Mouse (Mus musculus) heart, embryonic 14.5 days (tissue): ENCODE measurements at regions not wholly inside any gene's neighbourhood (a gene's known extent, or its start where the extent isn't known, plus 50 kb on each side); places are given as distances from the start of the nearest gene placed in this dataset.

Source experiments
- ATAC-seq: fragments of 200-750 bp; cut with Nextera tagmentation; 2 replicates; pipeline ENCODE4 v1.8.0; 2017; ENCODE audit warnings: low read depth, moderate TSS enrichment; ENCODE audit not compliant: insufficient number of reproducible peaks, insufficient read depth, low FRiP score
- H3K27ac ChIP-seq, 2 experiments: fragments of 200-500 bp in 1 of 2; fragments of 300-500 bp in 1 of 2; sonication (generic) in 1 of 2; replicated peaks in 1 of 2; 2 replicates each; pipeline ENCODE4 v1.5.1; 2012 to 2014; ENCODE audit warnings: low read depth in 2 of 2, low read length in 2 of 2, control low read depth in 1 of 2, mild to moderate bottlenecking in 1 of 2, mixed read lengths in 1 of 2; ENCODE audit not compliant: control insufficient read depth in 1 of 2, insufficient read depth in 1 of 2
- H3K27me3 ChIP-seq: fragments of 300-500 bp; sonication (generic); 2 replicates; pipeline ENCODE4 v1.6.1; 2014; ENCODE audit warnings: mild to moderate bottlenecking, low read length, control low read depth; ENCODE audit not compliant: control insufficient read depth, insufficient read depth
- H3K36me3 ChIP-seq: fragments of 300-500 bp; sonication (generic); 2 replicates; pipeline ENCODE4 v1.6.1; 2014; ENCODE audit warnings: mild to moderate bottlenecking, control low read depth, low read length, mixed read lengths; ENCODE audit not compliant: control insufficient read depth, insufficient read depth
- H3K4me1 ChIP-seq, 2 experiments: fragments of 200-500 bp in 1 of 2; fragments of 300-500 bp in 1 of 2; sonication (generic) in 1 of 2; 2 replicates each; pipeline ENCODE4 v1.6.1; 2012 to 2014; ENCODE audit warnings: low read length in 2 of 2, control low read depth in 1 of 2, mixed read lengths in 1 of 2; ENCODE audit not compliant: control insufficient read depth in 2 of 2, insufficient read depth in 2 of 2
- H3K4me2 ChIP-seq: fragments of 300-500 bp; sonication (generic); 2 replicates; pipeline ENCODE4 v1.6.1; 2014; ENCODE audit warnings: mild to moderate bottlenecking, low read length
- H3K4me3 ChIP-seq, 2 experiments: fragments of 200-500 bp in 1 of 2; fragments of 300-500 bp in 1 of 2; sonication (generic) in 1 of 2; 2 replicates each; pipeline ENCODE4 v1.5.1; 2012 to 2014; ENCODE audit warnings: low read length in 2 of 2, mild to moderate bottlenecking in 2 of 2, control low read depth in 1 of 2, low read depth in 1 of 2, moderate library complexity in 1 of 2; ENCODE audit not compliant: control insufficient read depth in 1 of 2, insufficient read depth in 1 of 2
- H3K9ac ChIP-seq: fragments of 300-500 bp; sonication (generic); 2 replicates; pipeline ENCODE4 v1.6.1; 2014; ENCODE audit warnings: mild to moderate bottlenecking, low read length
- H3K9me3 ChIP-seq: fragments of 300-500 bp; sonication (generic); 2 replicates; pipeline ENCODE4 v1.6.1; 2016; ENCODE audit warnings: low read length, control low read depth; ENCODE audit not compliant: control insufficient read depth
- WGBS: fragments of 180-500 bp; shearing (Covaris S2); extraction: QIAGEN DNeasy Blood & Tissue Kit; methylation state at CpG from one replicate; pipeline ENCODE4 v1.1.7; 2014; 5-methylcytosine and 5-hydroxymethylcytosine counted together

- WGBS: 84% methylated on average over 5 of the region's 5 CpGs
- no peak overlapping the region for H3K27ac ChIP-seq
- H3K4me1 ChIP-seq: no peaks in the 10 kb centered on the region
- no peak overlapping the region for H3K9ac ChIP-seq
- H3K27me3 ChIP-seq: no peaks in the 10 kb centered on the region
- H3K36me3 ChIP-seq: no peaks in the 10 kb centered on the region
- no peaks in the 10 kb centered on the region for H3K9me3 ChIP-seq
- no peak overlapping the region for H3K4me3 ChIP-seq
- no peak overlapping the region for H3K4me2 ChIP-seq
- no peak for ATAC-seq
These were observed 185.1 kb upstream of the Gm11146 start for GRCm38 (mm10) chr16:77787025-77787424.

- no peak overlapping the region for H3K4me2 ChIP-seq
- H3K4me3 ChIP-seq: no peak overlapping the region
- no peaks in the 10 kb centered on the region for H3K4me1 ChIP-seq
- no peak overlapping the region for H3K27ac ChIP-seq
- no peaks in the 10 kb centered on the region for H3K9me3 ChIP-seq
- ATAC-seq: no peak
- no peaks in the 10 kb centered on the region for H3K36me3 ChIP-seq
- 81% methylated on average over 1 of the region's 1 CpGs for WGBS
- H3K9ac ChIP-seq: no peak overlapping the region
- H3K27me3 ChIP-seq: no peaks in the 10 kb centered on the region
These were observed 177.1 kb upstream of the Gm11146 start for GRCm38 (mm10) chr16:77779019-77779418.

GRCm38 (mm10) chr16:77772075-77772474 is 170.2 kb upstream of the Gm11146 start:
- no peak for ATAC-seq
- no peaks in the 10 kb centered on the region for H3K4me1 ChIP-seq
- H3K27ac ChIP-seq: no peak overlapping the region
- no peaks in the 10 kb centered on the region for H3K27me3 ChIP-seq
- H3K36me3 ChIP-seq: no peaks in the 10 kb centered on the region
- H3K4me2 ChIP-seq: no peak overlapping the region
- no peak overlapping the region for H3K4me3 ChIP-seq
- 68% methylated on average over 3 of the region's 3 CpGs for WGBS
- H3K9me3 ChIP-seq: no peaks in the 10 kb centered on the region
- no peak overlapping the region for H3K9ac ChIP-seq

- H3K27ac ChIP-seq: no peak overlapping the region
- no peaks in the 10 kb centered on the region for H3K4me1 ChIP-seq
- no peak for ATAC-seq
- H3K27me3 ChIP-seq: no peaks in the 10 kb centered on the region
- WGBS: 73% methylated on average over 4 of the region's 4 CpGs
- H3K4me3 ChIP-seq: no peak overlapping the region
- H3K9me3 ChIP-seq: no peaks in the 10 kb centered on the region
- no peaks in the 10 kb centered on the region for H3K36me3 ChIP-seq
- no peak overlapping the region for H3K9ac ChIP-seq
- no peak overlapping the region for H3K4me2 ChIP-seq
These were observed 159.0 kb upstream of the Gm11146 start for GRCm38 (mm10) chr16:77760926-77761347.

GRCm38 (mm10) chr16:77760479-77760878 is 158.6 kb upstream of the Gm11146 start:
- 74% methylated on average over 4 of the region's 4 CpGs for WGBS
- ATAC-seq: no peak
- H3K4me1 ChIP-seq: no peaks in the 10 kb centered on the region
- H3K36me3 ChIP-seq: no peaks in the 10 kb centered on the region
- H3K9ac ChIP-seq: no peak overlapping the region
- no peak overlapping the region for H3K4me2 ChIP-seq
- H3K27me3 ChIP-seq: no peaks in the 10 kb centered on the region
- H3K9me3 ChIP-seq: no peaks in the 10 kb centered on the region
- H3K27ac ChIP-seq: no peak overlapping the region
- H3K4me3 ChIP-seq: no peak overlapping the region

GRCm38 (mm10) chr16:77759997-77760396 is 158.1 kb upstream of the Gm11146 start:
- 74% methylated on average over 10 of the region's 10 CpGs for WGBS
- no peak overlapping the region for H3K4me2 ChIP-seq

GRCm38 (mm10) chr16:77754882-77755281 is 153.0 kb upstream of the Gm11146 start:
- WGBS: 56% methylated on average over 6 of the region's 6 CpGs
- Histone ChIP-seq H3K9ac (no peak overlapping the region), H3K36me3 (no peaks in the 10 kb centered on the region), H3K27me3 (no peaks in the 10 kb centered on the region), H3K4me3 (no peak overlapping the region), H3K4me1 (no peaks in the 10 kb centered on the region), H3K9me3 (no peaks in the 10 kb centered on the region), H3K4me2 (no peak overlapping the region), H3K27ac (no peak overlapping the region)
- no peak for ATAC-seq

More at GRCm38 (mm10) chr16:77759997-77760396, 158.1 kb upstream of the Gm11146 start:
- H3K4me1 ChIP-seq: no peaks in the 10 kb centered on the region
- H3K36me3 ChIP-seq: no peaks in the 10 kb centered on the region
- H3K9me3 ChIP-seq: no peaks in the 10 kb centered on the region
- H3K9ac ChIP-seq: no peak overlapping the region
- H3K27me3 ChIP-seq: no peaks in the 10 kb centered on the region
- no peak for ATAC-seq
- no peak overlapping the region for H3K4me3 ChIP-seq
- H3K27ac ChIP-seq: no peak overlapping the region

- no peak overlapping the region for H3K9ac ChIP-seq
- no peaks in the 10 kb centered on the region for H3K36me3 ChIP-seq
- no peak for ATAC-seq
- no peak overlapping the region for H3K27ac ChIP-seq
- no peaks in the 10 kb centered on the region for H3K4me1 ChIP-seq
- H3K4me3 ChIP-seq: no peak overlapping the region
- no peaks in the 10 kb centered on the region for H3K9me3 ChIP-seq
- WGBS: 82% methylated on average over 2 of the region's 2 CpGs
- H3K4me2 ChIP-seq: no peak overlapping the region
- H3K27me3 ChIP-seq: no peaks in the 10 kb centered on the region
These were observed 147.6 kb upstream of the Gm11146 start for GRCm38 (mm10) chr16:77749474-77749873.
